Mouse (Mus musculus) skeletal muscle tissue, adult 2 months (tissue): ENCODE data around the gene Ube2n.

Experiments used
- DNase-seq: peaks from one replicate; pipeline ENCODE4 v3.0.0-alpha.2; 2012; ENCODE audit warnings: low read depth, low spot score

Gene Ube2n

GRCm38 (mm10) chr10:95557337-95557828 is 42.4 kb downstream of the Ube2n start:
- no peak for DNase-seq

- DNase-seq, result no peak
These were observed 44.5 kb downstream of the Ube2n start for GRCm38 (mm10) chr10:95559426-95559825.

DNA sequence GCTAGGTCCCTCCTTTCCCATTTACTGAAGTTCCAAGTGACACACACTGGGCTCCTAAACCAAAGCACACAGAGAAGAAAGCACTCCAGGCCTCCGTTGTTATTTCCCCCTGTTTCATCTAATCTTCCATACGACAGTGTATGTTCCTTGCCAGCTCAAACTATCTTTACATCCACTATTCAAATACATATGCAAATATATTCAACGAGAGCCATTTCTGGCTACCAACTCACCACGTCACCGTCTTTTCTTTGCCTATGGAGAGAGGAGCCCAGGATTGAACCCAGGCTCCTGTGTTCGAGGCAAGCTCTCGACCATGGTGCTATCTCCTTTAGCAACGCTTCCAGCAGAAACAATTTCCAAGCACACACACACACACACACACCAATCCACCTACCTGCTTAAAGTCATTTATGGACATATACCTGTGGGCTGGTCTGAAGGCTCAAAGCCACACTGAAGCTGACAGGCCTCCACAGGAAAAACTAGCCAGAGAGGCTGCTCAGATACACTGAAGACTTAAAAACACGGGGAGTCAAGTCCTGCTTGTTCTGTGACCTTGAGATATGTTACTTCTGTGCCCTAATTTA is 45.5 kb downstream of the Ube2n start:
- DNase-seq, result no peak

- DNase-seq, result no peak
These were observed 46.7 kb downstream of the Ube2n start for GRCm38 (mm10) chr10:95561616-95562015.

DNA sequence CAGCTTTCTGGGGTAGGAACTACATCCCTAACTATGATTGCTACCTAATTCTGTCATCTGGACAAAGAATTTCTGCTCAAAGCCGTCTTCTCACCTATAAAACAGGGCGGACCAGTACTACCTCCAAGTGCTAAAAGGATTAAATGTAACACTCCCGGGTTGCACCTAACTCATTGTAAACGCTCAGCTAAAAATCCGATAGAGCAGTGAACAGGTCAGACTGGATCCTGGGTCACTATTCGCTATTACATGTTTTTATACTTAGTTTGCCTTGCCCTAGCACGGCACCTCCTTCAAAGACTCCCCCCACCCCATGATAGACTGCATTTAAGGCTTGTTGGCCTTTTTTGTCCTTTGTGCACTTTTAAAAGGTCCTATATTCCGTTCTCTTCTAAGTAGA is 47.5 kb downstream of the Ube2n start:
- DNase-seq, result no peak

DNA sequence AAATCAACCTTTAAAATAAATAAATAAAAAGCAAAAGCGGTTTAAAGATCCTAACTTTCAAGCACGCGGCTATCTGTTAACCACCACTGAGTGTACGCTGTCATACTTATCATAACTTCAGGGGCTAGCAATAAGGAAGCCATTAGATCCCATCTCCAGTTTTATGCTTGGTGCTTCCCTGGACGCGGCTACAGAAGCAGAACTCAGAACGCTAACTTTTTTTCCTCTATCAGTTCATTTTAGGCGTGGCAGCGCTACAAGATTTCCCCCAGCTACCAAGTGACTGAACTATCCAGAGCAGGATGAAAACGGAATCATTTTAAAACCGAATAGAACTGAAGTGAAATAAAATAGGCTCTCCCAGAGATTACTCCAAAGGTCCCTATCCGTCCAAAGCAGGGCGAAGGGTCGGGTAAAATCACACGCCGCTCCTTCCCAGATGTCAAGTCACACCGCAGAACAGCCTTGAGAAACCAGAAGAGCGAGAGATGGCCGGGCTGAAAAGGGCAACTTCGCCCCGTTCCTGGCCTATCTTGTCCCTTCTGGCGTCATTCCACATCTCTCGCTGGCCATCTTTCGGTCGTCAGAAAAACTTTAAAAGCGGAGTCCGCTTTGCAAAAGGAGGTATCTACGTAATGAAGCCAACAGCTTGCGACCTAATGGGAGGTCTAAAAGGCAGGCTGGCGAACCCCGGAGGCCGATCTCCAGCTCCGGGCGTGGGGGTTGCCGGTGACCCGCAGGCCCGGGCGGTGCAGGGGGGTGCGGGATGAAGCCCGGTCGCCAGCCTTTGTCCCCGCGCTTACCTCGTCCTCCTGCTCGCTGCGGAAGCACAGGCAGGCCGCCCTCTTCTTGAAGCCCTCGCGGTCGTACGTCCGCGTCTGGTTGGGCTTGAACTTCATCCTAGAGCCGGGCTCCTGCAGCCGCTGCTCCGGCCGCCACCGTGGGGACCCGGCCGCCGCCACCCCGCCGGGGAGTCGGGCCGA is 48.2 kb downstream of the Ube2n start:
- DNase-seq, result peak; percentile 49

DNA sequence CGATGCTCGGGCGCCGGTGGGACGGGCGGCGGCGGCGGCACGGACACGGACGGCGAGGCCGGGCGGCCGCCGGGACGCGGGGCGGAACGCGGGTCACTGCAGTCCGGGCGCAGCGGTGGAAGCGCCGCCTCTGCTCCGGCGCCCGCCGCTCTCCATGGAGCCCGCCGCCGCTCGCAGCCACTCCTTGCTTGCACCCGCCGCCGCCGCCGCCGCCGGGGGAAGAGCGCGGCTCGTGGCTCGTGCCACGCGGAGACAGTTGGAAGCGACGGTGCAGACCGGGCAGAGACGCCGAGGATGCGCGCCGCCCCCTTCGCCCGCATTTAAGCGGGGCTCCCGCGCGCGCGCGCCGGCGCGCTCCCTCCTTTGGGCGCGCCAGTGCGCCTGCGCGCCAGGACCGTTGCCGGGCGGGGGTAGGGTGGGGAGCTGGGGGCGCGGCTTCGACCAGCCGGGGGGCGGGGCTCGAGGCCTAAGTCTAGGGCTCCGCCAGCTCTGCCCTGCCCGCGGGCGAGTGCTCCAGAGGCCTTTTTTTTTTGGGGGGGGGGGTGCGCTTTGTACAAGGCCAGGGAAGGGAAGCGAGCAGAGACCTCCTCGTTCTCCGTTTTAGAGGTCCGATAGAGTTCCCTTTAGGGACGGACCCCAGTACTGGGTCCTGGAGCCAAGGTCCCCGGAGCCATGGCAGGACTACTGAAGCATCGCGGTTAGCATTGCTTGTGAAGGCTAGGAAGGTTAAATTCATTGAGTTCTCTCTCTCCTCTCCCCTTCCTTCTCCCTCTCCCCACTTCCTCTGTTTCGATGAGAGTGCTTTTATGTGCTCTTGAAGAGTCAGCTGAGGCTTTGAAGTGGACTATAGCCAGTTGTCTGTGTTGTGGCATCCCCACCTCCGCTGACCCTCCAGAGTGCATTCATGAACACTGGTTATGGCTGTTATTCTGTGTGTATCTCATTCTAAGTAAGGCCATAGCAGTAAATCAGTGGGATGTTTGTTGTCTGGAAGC is 49.2 kb downstream of the Ube2n start, which contains the start of gene Nudt4:
Gene Nudt4 (minus strand): TSS at position 296 of the 995 bp plus-strand sequence.
- peak; percentile 93 for DNase-seq

- no peak for DNase-seq
These were observed 50.4 kb downstream of the Ube2n start for GRCm38 (mm10) chr10:95565156-95565854.

DNA sequence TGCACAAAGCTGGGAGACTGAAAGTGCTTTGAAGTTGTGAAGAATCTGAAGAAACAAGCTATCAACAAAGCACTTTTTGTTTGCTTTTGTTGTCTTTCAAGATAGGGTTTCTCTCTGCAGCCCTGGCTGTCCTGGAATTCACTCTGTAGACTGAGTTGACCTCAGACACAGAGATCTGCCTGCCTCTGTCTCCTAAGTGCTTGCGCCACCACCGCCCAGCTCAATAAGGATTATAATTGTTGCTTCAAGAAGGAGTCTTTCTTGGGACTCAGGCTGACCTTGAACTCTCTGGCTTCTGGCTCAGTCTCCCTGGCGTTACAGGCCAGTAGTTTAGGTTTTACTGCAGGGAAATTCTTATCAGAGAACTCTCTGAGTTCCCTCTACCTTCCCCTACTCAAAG is 51.8 kb downstream of the Ube2n start:
- DNase-seq, result no peak

DNA sequence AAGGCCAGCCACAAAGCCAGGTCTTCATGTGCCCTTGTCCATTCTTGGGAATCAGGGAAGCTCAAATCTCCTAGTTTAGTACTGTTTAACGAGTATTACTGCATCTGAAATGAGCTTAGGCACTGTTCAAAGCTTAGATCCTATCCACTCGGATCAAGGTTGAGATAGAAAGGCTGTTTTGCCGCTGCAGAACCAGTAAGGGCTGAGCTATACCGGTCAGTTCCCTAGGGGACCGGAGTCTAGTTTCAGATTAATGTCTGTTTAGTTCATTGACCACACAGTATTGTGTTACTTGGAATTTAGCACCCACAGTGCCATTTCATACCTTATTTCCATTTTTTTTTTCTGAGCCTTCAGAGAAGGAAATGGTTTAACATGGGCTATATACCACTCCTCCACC is 52.6 kb downstream of the Ube2n start:
- DNase-seq, result no peak

DNA sequence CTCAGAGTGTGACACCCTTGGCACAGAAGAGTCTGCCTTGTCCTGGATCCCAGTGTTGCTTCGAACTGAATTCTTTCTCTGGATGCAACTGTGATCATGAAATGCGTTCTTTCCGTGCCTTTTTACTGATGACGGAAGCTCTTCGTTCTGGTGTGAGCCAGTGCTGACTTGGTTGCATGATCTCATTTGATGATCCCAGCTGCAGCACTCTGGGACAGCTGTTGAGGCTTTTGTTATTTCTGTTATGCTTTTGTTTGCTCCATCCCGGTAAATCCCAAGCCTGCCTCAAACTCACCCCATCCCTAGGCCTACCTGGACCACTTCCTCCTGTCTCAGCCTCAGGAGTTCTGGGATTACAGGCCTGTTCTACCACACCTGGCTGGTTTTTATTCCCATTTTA is 53.1 kb downstream of the Ube2n start:
- DNase-seq, result no peak

- no peak for DNase-seq
These were observed 54.5 kb downstream of the Ube2n start for GRCm38 (mm10) chr10:95569441-95569840.

DNA sequence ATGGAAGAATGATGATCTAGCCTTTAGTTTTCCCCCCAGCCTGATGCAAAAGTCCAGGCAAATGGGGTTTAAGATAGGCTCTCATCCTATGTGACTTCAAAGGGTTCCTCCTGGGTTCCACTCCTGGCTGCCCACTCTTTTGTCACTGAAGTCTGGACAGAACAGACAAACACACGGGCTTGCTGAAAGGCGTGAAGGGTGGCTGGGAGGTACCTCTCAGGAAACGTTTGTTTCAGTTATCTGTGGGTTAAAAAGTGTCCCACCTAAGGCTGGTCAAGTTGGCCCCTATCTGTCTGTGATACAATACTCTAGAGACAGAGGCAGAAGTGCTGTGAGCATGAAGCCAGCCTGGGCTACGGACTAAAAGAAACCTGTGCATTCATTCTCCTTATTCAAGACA is 60.0 kb downstream of the Ube2n start:
- no peak for DNase-seq

DNA sequence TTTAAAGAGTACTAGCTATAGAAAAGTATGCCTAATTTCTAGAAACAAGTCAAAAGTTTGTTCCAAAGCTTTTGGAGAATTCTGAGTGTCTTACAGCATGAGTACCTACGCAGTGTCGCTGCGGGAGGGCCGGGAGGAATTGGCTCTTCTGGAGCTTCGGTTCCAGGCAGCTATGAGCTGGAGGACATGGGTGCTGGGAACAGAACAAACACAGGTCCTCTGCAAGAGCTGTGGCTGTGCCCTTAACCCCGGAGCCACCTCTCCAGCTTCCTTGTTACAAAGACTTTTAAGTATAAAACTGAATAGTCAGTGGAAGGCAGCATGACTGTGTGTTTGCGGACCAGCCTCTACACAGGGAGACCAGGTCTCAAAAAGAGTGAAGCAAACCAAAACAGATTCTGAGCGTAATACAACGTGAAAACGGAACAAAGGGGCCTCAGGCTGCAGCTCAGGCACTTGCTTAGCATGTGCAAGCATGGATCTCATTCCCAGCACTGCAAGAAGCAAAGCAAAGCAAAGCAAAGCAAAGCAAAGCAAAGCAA is 61.0 kb downstream of the Ube2n start:
- DNase-seq, result no peak

DNA sequence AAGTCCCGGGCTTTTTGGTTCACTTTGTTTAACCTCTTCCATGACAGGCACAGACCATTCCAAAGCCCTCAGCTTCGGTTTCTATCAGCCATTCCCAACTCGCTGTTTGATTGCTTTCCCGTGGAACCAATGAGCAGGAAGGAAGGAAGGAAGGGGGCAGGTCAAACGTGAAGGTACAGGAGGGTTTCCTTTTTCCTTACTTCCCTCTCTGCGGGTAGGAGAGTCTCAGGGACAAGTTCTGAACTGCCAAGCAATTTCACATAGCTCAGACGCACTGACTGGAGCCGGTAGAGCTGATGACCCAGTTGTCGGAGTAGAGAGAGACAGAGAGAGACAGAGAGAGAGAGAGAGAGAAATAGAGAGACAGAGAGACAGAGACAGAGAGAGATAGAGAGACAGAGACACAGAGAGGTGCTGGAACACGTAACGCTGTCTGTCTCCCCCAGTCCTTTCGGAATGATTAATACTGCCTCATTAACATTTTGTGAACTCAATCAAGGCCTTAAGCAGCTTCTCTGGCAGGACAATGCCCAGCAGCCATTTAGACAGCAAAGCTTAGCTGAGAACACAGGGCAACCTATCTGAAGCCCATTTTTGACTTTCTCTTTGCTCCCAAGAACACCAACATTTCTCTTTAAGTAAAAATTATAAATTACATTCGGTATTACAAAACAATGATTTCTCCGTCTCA is 62.1 kb downstream of the Ube2n start:
- no peak for DNase-seq

- DNase-seq, result no peak
These were observed 62.6 kb downstream of the Ube2n start for GRCm38 (mm10) chr10:95577567-95577950.

GRCm38 (mm10) chr10:95585554-95585953 is 70.6 kb downstream of the Ube2n start:
- no peak for DNase-seq

DNA sequence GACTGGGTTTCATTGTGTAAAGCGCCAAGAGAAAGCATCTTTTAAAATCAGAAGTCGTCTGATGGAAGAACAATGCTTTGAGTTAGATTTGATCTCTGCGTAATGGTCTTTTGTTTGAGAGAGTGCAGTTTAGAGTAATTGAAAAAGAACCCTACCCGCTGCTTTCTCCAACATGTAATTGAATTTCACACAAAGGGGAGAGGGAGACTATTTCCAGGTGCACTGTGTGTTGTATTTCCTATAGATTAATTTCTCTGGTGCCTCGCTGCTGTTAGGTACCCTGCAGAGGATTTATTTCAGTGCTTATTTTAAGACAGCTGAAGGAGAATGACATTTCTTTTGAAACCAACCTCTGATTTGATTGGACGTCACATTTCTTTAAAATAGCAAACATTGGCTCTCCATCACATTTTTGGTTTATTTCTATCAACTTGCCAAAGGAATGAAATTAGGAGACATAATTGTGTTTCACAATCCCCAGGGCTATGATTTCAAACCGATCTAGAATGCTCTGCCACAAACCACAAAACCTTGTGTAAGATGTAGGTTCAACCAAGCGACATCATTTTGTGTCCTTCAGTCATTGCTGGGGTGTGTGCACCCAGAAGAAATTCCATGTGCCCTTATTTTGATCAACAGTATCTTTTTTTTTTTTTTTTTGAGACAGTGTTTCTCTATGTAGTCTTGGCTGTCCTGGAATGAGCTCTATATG is 72.7 kb downstream of the Ube2n start:
- DNase-seq, result no peak

GRCm38 (mm10) chr10:95589196-95589595 is 74.3 kb downstream of the Ube2n start:
- DNase-seq, result no peak
